ENCODE assay signal across 30 mouse cellular contexts in genomic region chr5:147125542-147126185, GRCm38 (mm10).
"Had no signal": no experiment of that assay in that cellular context is flagged by ENCODE, and none has a peak within 500 bp of the region (broad histone marks: within the 10 kb centered on the region; RNA-seq: fewer than 3 reads in every experiment).

No protein-coding gene starts in this region.

- H3K9me3 ChIP-seq: hindbrain, embryonic 15.5 days; intestine, embryonic 15.5 days had no signal

- H3K27ac ChIP-seq: heart, embryonic 13.5 days; heart, embryonic 15.5 days; hindbrain, embryonic 10.5 days; hindbrain, embryonic 12.5 days; hindbrain, embryonic 13.5 days; hindbrain, embryonic 14.5 days; hindbrain, embryonic 15.5 days; hindbrain, postnatal 0 days; intestine, embryonic 15.5 days; kidney, embryonic 15.5 days; kidney, postnatal 0 days; layer of hippocampus, adult 2 months; left cerebral cortex, adult 2 months had no signal

- H3K9ac ChIP-seq: heart, embryonic 12.5 days; heart, embryonic 13.5 days; heart, embryonic 15.5 days; hindbrain, embryonic 12.5 days; hindbrain, embryonic 13.5 days; hindbrain, embryonic 14.5 days; hindbrain, embryonic 15.5 days; intestine, embryonic 15.5 days; kidney, embryonic 15.5 days had no signal

- DNase-seq: heart, postnatal 10 days; heart, postnatal 14 days; heart, postnatal 36 days; heart, postnatal 4 days; kidney, adult 11 months; kidney, adult 18-20 months; kidney, adult 2 months; kidney, adult 8-10 months; kidney, adult 9 months; kidney, postnatal 10 days; kidney, postnatal 14 days; kidney, postnatal 25 days; kidney, postnatal 36 days; kidney, postnatal 4 days; layer of hippocampus, adult 9-11 months; layer of hippocampus, postnatal 36 days had no signal

- H3K4me1 ChIP-seq: heart, embryonic 12.5 days; heart, embryonic 13.5 days; heart, embryonic 15.5 days; hindbrain, embryonic 12.5 days; hindbrain, embryonic 15.5 days; intestine, embryonic 15.5 days had no signal

- H3K4me3 ChIP-seq: heart, embryonic 12.5 days; heart, embryonic 13.5 days; heart, embryonic 15.5 days; hindbrain, embryonic 10.5 days; hindbrain, embryonic 12.5 days; hindbrain, embryonic 13.5 days; hindbrain, embryonic 15.5 days; intestine, embryonic 15.5 days; kidney, embryonic 15.5 days; layer of hippocampus, adult 2 months; left cerebral cortex, adult 2 months had no signal

- H3K27me3 ChIP-seq: heart, embryonic 12.5 days; heart, embryonic 13.5 days; hindbrain, embryonic 12.5 days; hindbrain, embryonic 15.5 days; intestine, embryonic 15.5 days had no signal

- H3K36me3 ChIP-seq: heart, embryonic 12.5 days; heart, embryonic 13.5 days; heart, embryonic 15.5 days; hindbrain, embryonic 10.5 days; hindbrain, embryonic 12.5 days; hindbrain, embryonic 13.5 days; hindbrain, embryonic 15.5 days; intestine, embryonic 15.5 days; kidney, embryonic 15.5 days had no signal
